Mouse (Mus musculus): ENCODE measurements around the gene Gfra4. TPM values are rescaled to one million over a fixed set of nuclear protein-coding genes. Genes with fewer than 3 reads are reported as not detected.
A peak's percentile ranks its signal among the peaks of the same experiment; 100 is the strongest.
"Not testable (repeated sequence)": the region's sequence is repeated elsewhere in the genome, so short reads cannot be mapped to it uniquely, and the experiment has no call there.

Gfra4 gene
- polyA plus RNA-seq, 1 experiment from 2014 or later = 1.8 TPM

- peaks cover 52% of the 10 kb centered on the region for H3K27me3 ChIP-seq (ENCODE audit: control insufficient read depth, insufficient read depth, low read length)
- H3K36me3 ChIP-seq (ENCODE audit: control insufficient read depth, insufficient read depth) = no peaks in the 10 kb centered on the region
- ATAC-seq (replicated peaks; ENCODE audit: extremely low read depth, insufficient read depth, low FRiP score) = no peak
- H3K9me3 ChIP-seq (replicated peaks; ENCODE audit: control insufficient read depth, low read length) = peaks cover 4% of the 10 kb centered on the region
- H3K9ac ChIP-seq (ENCODE audit: low read length) = no peak overlapping the region
- H3K4me1 ChIP-seq (ENCODE audit: control insufficient read depth, insufficient read depth, low read length) = peaks cover 9% of the 10 kb centered on the region
- H3K27ac ChIP-seq (ENCODE audit: low read length) = no peak overlapping the region
- no peak overlapping the region for H3K4me2 ChIP-seq (ENCODE audit: low read depth, low read length)
- no peak overlapping the region for H3K4me3 ChIP-seq (ENCODE audit: low read length)
- WGBS = 87% methylated on average over 5 of the region's 5 CpGs
Observed at GRCm38 (mm10) chr2:131038675-131039074, 4.2 kb downstream of the Gfra4 start.

DNA sequence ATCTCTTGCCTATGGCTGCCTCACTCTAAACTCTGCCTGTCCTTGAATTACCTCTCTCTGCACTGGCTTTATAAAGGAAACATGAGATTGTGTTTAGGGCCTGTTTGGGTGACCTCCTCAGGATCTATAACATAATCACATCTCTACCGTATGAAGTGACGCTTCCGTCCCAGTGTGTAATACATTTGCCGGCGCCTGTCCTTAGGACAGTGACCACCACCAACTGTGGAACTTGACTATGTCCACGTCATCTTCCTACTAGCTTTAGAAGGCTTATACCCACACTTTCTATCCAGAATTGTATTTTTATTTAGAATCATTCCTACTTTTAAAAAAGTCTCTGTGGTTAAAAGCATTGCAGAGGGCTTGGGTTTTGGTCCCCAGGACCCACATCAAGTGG is 4.7 kb downstream of the Gfra4 start:
- ATAC-seq (replicated peaks; ENCODE audit: extremely low read depth, insufficient read depth, low FRiP score) = no peak
- no peak overlapping the region for H3K4me3 ChIP-seq (ENCODE audit: low read length)
- no peak overlapping the region for H3K9ac ChIP-seq (ENCODE audit: low read length)
- H3K4me2 ChIP-seq (ENCODE audit: low read depth, low read length) = no peak overlapping the region
- H3K4me1 ChIP-seq (ENCODE audit: control insufficient read depth, insufficient read depth, low read length) = peaks cover 9% of the 10 kb centered on the region
- no peaks in the 10 kb centered on the region for H3K36me3 ChIP-seq (ENCODE audit: control insufficient read depth, insufficient read depth)
- H3K9me3 ChIP-seq (replicated peaks; ENCODE audit: control insufficient read depth, low read length) = peaks cover 8% of the 10 kb centered on the region
- no peak overlapping the region for H3K27ac ChIP-seq (ENCODE audit: low read length)
- H3K27me3 ChIP-seq (ENCODE audit: control insufficient read depth, insufficient read depth, low read length) = peaks cover 51% of the 10 kb centered on the region
- WGBS = 89% methylated on average over 6 of the region's 6 CpGs

DNA sequence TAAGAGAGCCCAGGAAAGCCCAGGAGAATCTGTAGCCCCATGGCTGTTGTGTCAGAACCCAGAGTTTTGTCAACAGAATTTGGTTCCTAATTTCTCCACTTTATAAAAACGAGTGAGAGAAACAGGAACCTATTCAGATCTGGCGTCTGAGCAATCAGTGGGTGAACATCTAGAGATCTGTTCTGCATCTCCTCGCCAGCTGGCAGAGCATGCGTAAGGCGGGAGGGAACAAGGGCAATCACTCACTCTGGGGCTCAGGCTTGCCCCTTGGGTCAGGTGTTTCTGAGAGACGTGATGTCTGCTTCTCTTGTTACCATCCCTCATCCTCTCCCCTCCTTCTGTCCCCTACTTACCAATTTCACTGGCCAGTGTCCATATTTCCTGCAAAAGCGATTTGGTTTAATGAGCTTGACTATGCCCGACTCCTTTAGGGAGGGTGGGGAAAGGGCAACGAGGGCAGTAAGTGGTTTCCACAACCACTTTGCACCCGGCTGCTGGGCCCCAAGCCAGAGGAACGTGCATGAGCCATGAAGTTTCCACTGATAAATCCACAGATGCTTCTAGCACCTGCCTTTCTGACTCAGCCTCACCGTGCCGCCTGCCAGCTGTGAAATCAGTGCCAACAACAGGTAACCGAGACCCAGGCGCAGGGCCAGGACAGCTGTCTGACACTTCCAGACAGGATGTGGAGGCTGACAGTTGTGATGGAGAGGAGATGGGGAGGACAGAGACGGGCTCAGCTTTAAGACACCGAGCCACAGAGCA is 5.5 kb downstream of the Gfra4 start:
- no peak overlapping the region for H3K27ac ChIP-seq (ENCODE audit: low read length)
- WGBS = 27% methylated on average over 17 of the region's 17 CpGs

GRCm38 (mm10) chr2:131036757-131037156 is 6.1 kb downstream of the Gfra4 start:
- peaks cover 9% of the 10 kb centered on the region for H3K9me3 ChIP-seq (replicated peaks; ENCODE audit: control insufficient read depth, low read length)
- no peaks in the 10 kb centered on the region for H3K36me3 ChIP-seq (ENCODE audit: control insufficient read depth, insufficient read depth)
- H3K9ac ChIP-seq (ENCODE audit: low read length) = no peak overlapping the region
- H3K4me3 ChIP-seq (ENCODE audit: low read length) = no peak overlapping the region
- no peak overlapping the region for H3K27ac ChIP-seq (ENCODE audit: low read length)
- H3K27me3 ChIP-seq (ENCODE audit: control insufficient read depth, insufficient read depth, low read length) = peaks cover 37% of the 10 kb centered on the region
- ATAC-seq (replicated peaks; ENCODE audit: extremely low read depth, insufficient read depth, low FRiP score) = no peak
- H3K4me1 ChIP-seq (ENCODE audit: control insufficient read depth, insufficient read depth, low read length) = peaks cover 9% of the 10 kb centered on the region
- no peak overlapping the region for H3K4me2 ChIP-seq (ENCODE audit: low read depth, low read length)

More for the DNA sequence above, 5.5 kb downstream of the Gfra4 start:
- H3K4me1 ChIP-seq (ENCODE audit: control insufficient read depth, insufficient read depth, low read length) = peaks cover 9% of the 10 kb centered on the region
- H3K27me3 ChIP-seq (ENCODE audit: control insufficient read depth, insufficient read depth, low read length) = peaks cover 43% of the 10 kb centered on the region
- no peak overlapping the region for H3K4me2 ChIP-seq (ENCODE audit: low read depth, low read length)
- no peak overlapping the region for H3K9ac ChIP-seq (ENCODE audit: low read length)
- peaks cover 9% of the 10 kb centered on the region for H3K9me3 ChIP-seq (replicated peaks; ENCODE audit: control insufficient read depth, low read length)
- no peaks in the 10 kb centered on the region for H3K36me3 ChIP-seq (ENCODE audit: control insufficient read depth, insufficient read depth)
- peak; percentile 75 for ATAC-seq (replicated peaks; ENCODE audit: extremely low read depth, insufficient read depth, low FRiP score)
- H3K4me3 ChIP-seq (ENCODE audit: low read length) = no peak overlapping the region

DNA sequence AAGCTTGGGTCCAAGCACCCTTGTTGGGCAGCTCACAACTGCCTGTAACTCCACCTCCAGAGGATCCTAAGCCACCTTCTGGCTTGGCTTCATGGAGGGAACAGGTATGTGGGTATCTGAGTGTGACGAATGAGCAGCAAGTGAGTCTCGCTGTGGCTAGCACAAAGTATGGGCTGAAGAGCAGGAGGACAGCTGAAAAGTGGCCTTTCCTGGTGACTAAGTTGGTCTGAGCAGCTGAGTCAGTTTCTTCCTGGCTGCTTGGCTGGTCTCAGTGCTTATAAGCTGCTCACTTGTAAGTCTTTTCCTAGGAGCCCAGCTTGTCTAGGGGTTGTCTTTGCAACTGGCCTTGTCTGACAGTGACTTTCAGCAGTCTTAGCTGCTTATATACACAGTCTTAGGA is 6.5 kb downstream of the Gfra4 start:
- H3K9ac ChIP-seq (ENCODE audit: low read length) = no peak overlapping the region
- peaks cover 33% of the 10 kb centered on the region for H3K27me3 ChIP-seq (ENCODE audit: control insufficient read depth, insufficient read depth, low read length)
- WGBS = 94% methylated on average over 2 of the region's 2 CpGs
- no peak for ATAC-seq (replicated peaks; ENCODE audit: extremely low read depth, insufficient read depth, low FRiP score)
- no peak overlapping the region for H3K4me3 ChIP-seq (ENCODE audit: low read length)
- H3K27ac ChIP-seq (ENCODE audit: low read length) = no peak overlapping the region
- peaks cover 9% of the 10 kb centered on the region for H3K9me3 ChIP-seq (replicated peaks; ENCODE audit: control insufficient read depth, low read length)
- no peaks in the 10 kb centered on the region for H3K36me3 ChIP-seq (ENCODE audit: control insufficient read depth, insufficient read depth)
- H3K4me2 ChIP-seq (ENCODE audit: low read depth, low read length) = no peak overlapping the region
- H3K4me1 ChIP-seq (ENCODE audit: control insufficient read depth, insufficient read depth, low read length) = peaks cover 9% of the 10 kb centered on the region

DNA sequence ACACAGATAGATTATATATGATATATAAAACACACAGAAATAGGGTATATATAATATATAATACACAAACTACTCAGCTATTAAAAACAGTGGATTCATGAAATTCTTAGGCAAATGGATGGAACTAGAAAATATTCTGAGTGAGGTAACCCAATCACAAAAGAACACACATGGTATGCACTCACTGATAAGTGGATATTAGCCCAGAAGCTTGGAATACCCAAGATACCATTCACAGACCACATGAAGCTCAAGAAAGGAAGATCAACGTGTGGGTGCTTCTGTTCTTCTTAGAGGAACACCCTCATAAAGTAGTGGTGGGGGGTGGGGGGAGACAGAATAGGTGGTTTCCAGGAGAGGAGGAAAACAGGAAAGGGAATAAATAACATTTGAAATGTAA is 11.5 kb downstream of the Gfra4 start:
- H3K9me3 ChIP-seq (replicated peaks; ENCODE audit: control insufficient read depth, low read length); H3K9ac ChIP-seq (ENCODE audit: low read length); H3K27ac ChIP-seq (ENCODE audit: low read length); H3K27me3 ChIP-seq (ENCODE audit: control insufficient read depth, insufficient read depth, low read length); H3K4me1 ChIP-seq (ENCODE audit: control insufficient read depth, insufficient read depth, low read length); H3K36me3 ChIP-seq (ENCODE audit: control insufficient read depth, insufficient read depth); H3K4me2 ChIP-seq (ENCODE audit: low read depth, low read length); H3K4me3 ChIP-seq (ENCODE audit: low read length); ATAC-seq (replicated peaks; ENCODE audit: extremely low read depth, insufficient read depth, low FRiP score): not testable (repeated sequence)
- WGBS = 14% methylated on average over 1 of the region's 1 CpGs

- H3K4me3 ChIP-seq (ENCODE audit: low read length) = no peak overlapping the region
- no peak for ATAC-seq (replicated peaks; ENCODE audit: extremely low read depth, insufficient read depth, low FRiP score)
- 0 out of 2 replicates have a peak, but pooled peaks cover 3% of the 10 kb centered on the region for H3K36me3 ChIP-seq (ENCODE audit: control insufficient read depth, insufficient read depth)
- no peak overlapping the region for H3K27ac ChIP-seq (ENCODE audit: low read length)
- 81% methylated on average over 1 of the region's 1 CpGs for WGBS
- H3K4me2 ChIP-seq (ENCODE audit: low read depth, low read length) = no peak overlapping the region
- peaks cover 5% of the 10 kb centered on the region; the same call in 1 of the 2 replicates for H3K27me3 ChIP-seq (ENCODE audit: control insufficient read depth, insufficient read depth, low read length)
- H3K9ac ChIP-seq (ENCODE audit: low read length) = no peak overlapping the region
- peaks cover 5% of the 10 kb centered on the region; the same call in 1 of the 2 replicates for H3K4me1 ChIP-seq (ENCODE audit: control insufficient read depth, insufficient read depth, low read length)
- H3K9me3 ChIP-seq (replicated peaks; ENCODE audit: control insufficient read depth, low read length) = peaks cover 9% of the 10 kb centered on the region
Observed at GRCm38 (mm10) chr2:131030998-131031397, 11.9 kb downstream of the Gfra4 start.

GRCm38 (mm10) chr2:131030561-131030960 is 12.3 kb downstream of the Gfra4 start:
- H3K27me3 ChIP-seq (ENCODE audit: control insufficient read depth, insufficient read depth, low read length) = peaks cover 2% of the 10 kb centered on the region; the same call in 1 of the 2 replicates
- 80% methylated on average over 2 of the region's 2 CpGs for WGBS
- H3K4me2 ChIP-seq (ENCODE audit: low read depth, low read length) = no peak overlapping the region
- H3K9ac ChIP-seq (ENCODE audit: low read length) = no peak overlapping the region
- H3K9me3 ChIP-seq (replicated peaks; ENCODE audit: control insufficient read depth, low read length) = peaks cover 9% of the 10 kb centered on the region
- no peak for ATAC-seq (replicated peaks; ENCODE audit: extremely low read depth, insufficient read depth, low FRiP score)
- peaks cover 5% of the 10 kb centered on the region; the same call in 1 of the 2 replicates for H3K4me1 ChIP-seq (ENCODE audit: control insufficient read depth, insufficient read depth, low read length)
- no peak overlapping the region for H3K27ac ChIP-seq (ENCODE audit: low read length)
- 0 out of 2 replicates have a peak, but pooled peaks cover 3% of the 10 kb centered on the region for H3K36me3 ChIP-seq (ENCODE audit: control insufficient read depth, insufficient read depth)
- H3K4me3 ChIP-seq (ENCODE audit: low read length) = no peak overlapping the region

- Histone ChIP-seq H3K9ac (ENCODE audit: low read length) (no peak overlapping the region), H3K4me3 (ENCODE audit: low read length) (no peak overlapping the region), H3K9me3 (replicated peaks; ENCODE audit: control insufficient read depth, low read length) (peaks cover 9% of the 10 kb centered on the region), H3K4me1 (ENCODE audit: control insufficient read depth, insufficient read depth, low read length) (peaks cover 5% of the 10 kb centered on the region; the same call in 1 of the 2 replicates), H3K27ac (ENCODE audit: low read length) (peak overlapping the region; percentile 69), H3K4me2 (ENCODE audit: low read depth, low read length) (no peak overlapping the region), H3K27me3 (ENCODE audit: control insufficient read depth, insufficient read depth, low read length) (no peaks in the 10 kb centered on the region), H3K36me3 (ENCODE audit: control insufficient read depth, insufficient read depth) (0 out of 2 replicates have a peak, but pooled peaks cover 5% of the 10 kb centered on the region)
- ATAC-seq (replicated peaks; ENCODE audit: extremely low read depth, insufficient read depth, low FRiP score) = peak; percentile 73
- WGBS = 46% methylated on average over 9 of the region's 9 CpGs
Observed at GRCm38 (mm10) chr2:131029065-131029935, 13.6 kb downstream of the Gfra4 start.

Measured in heart, embryonic 16.5 days (tissue).